Mouse (Mus musculus): ENCODE data around the gene Susd4.

GRCm38 (mm10) chr1:182727541-182727940 is 36.1 kb upstream of the Susd4 start:
- TF ChIP-seq POLR2A (IDR thresholded peaks at IDR 0.05; ENCODE audit: extremely low read depth, insufficient read depth, low read length), result no peak
- TF ChIP-seq CTCF (IDR thresholded peaks at IDR 0.05; ENCODE audit: low read depth, low read length), result no peak
